Mouse (Mus musculus) lung, postnatal 4 days (tissue): ENCODE data around the gene Vmn2r13.
"Not testable (repeated sequence)": the region's sequence is repeated elsewhere in the genome, so short reads cannot be mapped to it uniquely, and the experiment has no call there.

Experiments
- DNase-seq, 2 experiments: peaks; one replicate each; pipeline ENCODE4 v3.0.0; 2021

Gene Vmn2r13

DNA sequence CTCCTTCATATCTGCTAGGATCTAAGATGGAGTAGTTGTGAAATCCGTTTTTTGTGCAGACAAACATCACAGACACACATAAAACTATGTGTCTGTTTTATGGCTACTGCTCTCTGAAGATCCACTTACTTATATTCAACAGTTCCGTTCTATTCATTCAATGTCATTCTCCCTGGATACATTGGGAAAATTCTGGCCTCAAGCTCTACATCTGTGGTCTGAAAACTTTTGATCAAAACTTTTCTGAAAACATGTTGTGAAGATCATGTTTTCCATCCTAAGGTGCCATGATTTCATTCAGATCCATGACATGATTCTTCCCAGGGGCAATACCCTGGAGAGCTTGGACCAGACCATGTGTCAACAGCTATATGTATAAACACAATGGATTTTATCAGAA, at the start of gene Vmn2r13:
Gene Vmn2r13, minus strand, starts transcription at position 101 of the 400 bp plus-strand sequence.
- not testable (repeated sequence) for DNase-seq

DNA sequence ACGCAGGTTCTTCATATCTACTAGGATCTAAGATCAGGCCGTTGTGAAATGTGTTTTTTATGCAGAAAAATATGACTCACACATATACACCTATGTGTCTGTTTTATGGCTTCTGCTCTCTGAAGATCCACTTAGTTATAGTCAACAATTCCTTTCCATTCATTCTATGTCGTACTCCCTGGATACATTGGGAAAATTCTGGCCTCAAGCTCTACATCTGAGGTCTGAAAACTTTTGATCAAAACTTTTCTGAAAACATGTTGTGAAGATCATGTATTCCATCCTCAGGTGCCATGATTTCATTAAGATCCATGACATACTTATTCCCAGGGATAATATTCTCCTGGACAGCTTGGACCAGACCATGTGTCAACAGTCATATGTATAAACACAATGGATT, 32.6 kb upstream of the Vmn2r13 start, which contains the start of gene Vmn2r14:
Gene Vmn2r14, minus strand, starts transcription at position 101 of the 400 bp plus-strand sequence.
- DNase-seq: no peak

DNA sequence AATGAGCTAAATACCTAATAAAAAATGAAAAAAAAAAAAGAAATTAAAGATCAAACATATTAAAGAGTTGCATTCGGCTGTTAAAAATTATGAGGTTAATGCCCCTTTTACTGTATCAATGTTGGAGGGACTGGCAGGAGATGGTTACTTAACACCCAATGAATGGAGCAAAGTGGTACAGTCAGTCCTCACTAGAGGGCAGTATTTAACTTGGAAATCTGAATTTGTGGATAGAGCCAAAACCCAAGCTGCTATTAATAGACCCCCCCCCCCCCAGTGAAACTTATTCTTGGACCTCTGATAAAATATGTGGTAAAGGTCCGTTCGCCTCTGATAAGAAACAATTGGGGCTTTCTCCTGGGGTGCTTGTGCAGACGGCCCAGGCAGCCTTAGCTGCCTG, 25.1 kb downstream of the Vmn2r13 start:
- DNase-seq: not testable (repeated sequence)

DNA sequence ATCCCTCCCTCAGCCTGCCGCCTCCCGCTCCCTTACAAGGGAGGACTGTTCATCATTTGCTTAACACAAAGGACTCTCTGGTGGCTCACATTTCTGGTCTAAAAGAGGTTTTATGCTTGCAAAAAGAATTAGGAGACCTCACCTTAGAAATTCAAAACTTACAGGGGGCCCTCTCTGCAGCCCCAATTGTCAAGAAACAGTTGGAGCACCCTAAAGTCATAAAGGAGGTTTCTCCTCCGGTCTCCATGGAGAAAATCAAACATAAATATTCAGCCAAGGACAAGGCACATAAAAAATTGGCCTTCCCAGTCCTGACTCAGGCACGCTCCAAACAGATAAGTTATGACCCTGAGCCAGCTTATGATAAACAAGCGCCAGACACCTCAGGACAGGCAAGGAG, 31.9 kb downstream of the Vmn2r13 start:
- no peak for DNase-seq

DNA sequence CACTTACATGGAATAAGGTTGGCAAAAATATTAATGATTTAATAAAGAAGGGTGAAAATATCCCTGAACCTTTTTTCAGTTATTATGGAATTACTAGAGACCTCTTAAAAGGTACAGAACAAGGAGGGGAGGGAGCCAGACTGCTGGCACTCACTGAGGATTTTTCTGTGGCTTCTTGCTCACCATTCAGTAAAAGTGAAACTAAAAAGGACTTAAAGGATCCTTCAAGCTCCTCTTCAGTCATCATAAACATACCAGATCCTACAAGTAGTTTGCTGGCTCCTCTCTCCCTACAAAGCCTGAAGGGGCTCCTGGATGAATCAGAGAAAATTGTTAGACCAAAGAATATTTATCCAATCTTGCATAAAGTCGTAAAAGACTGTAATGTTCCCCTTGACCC, 32.4 kb downstream of the Vmn2r13 start:
- not testable (repeated sequence) for DNase-seq

DNA sequence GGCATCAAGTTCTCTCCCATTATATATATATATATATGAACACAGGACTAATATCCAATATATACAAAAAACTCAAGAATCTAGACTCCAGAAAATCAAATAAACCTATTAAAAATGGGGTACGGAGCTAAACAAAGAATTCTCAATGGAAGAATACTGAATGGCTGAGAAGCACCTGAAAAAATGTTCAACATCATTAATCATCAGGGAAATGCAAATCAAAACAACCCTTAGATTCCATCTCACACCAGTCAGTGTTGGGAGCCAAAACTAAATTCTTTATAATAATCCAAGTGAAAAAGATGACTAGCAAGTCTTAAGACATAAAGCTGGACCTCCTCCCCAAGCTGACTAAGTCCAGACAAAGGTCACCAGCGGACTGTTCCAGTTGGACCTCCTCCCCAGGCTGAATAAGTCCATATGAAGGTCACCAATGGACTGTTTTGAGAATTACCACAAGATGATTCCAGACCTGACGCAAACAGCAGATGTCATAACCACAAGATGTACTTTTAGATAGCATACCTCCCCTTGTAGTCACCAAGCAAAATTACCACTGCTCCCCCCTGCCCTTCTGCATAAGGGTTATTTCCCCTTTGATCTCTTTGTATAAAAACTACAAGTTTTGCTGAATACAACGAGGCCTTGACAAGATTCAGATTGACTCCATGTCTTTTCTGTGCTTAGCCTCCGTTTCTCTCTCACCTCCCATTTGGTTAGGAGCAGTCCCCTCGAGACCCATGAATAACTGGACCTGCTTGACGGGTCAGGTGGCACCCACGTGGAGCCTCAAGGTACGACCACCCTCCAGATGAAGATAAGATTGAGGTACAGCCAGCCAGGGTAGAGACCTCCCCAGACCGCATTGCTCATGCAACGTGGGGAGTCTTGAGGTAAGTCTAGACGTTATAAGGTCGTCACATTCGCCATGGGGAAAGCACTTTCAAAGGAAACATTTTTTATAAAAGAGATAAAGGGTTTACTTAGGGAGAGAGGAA, 33.2 kb downstream of the Vmn2r13 start:
- DNase-seq: not testable (repeated sequence)

DNA sequence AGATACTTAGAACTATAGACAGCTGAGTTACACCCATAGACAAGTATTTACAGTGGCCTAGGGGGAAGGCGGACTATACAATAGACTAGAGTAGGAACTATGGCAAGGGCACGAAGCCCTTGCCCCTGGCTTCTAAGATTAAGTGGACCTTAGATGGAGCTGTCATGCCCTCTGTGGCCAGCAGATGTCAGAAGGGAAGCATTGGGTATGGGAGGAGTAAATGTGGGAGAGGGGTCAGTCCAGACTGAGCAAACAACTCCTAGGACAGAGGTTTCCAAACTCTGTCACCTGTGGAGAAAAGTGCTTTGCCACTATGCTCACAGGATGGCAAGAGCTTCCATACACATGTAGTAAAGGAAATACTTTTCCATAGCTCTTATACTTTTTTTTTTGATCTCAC, 52.5 kb downstream of the Vmn2r13 start:
- no peak for DNase-seq

DNA sequence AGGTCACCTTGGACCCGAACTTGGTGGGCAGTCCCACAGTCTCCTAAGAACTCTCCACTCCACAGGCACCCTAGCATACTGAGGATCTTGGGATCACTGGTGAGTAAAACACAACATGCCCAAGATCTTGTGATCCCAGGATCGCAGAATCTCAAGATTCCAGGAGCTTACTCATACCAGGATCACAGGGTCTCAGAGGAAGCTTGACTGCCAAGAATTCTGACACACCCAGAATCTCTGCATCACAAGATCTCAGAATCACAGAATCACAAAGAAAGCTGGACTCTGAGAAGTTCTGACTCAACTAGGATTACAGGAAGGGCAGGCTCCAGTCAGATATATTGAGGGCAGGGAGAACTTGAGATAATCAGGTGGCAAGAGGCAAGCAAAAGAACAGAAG, 55.3 kb downstream of the Vmn2r13 start:
- no peak for DNase-seq
